Mouse (Mus musculus) midbrain, embryonic 13.5 days (tissue): ENCODE data around the gene Dnajc15. TPM values are rescaled to one million over a fixed set of nuclear protein-coding genes. Genes with fewer than 3 reads are reported as not detected.

Source experiments
- ATAC-seq: fragments of 200-750 bp; cut with Nextera tagmentation; 2 replicates; pipeline ENCODE4 v1.8.0; 2017; ENCODE audit warnings: mild to moderate bottlenecking, moderate TSS enrichment, moderate library complexity
- H3K27ac ChIP-seq: fragments of 300-500 bp; sonication (generic); 2 replicates; pipeline ENCODE4 v1.5.1; 2015; ENCODE audit warnings: inconsistent platforms, mild to moderate bottlenecking, moderate library complexity
- H3K27me3 ChIP-seq: fragments of 300-500 bp; sonication (generic); 2 replicates; pipeline ENCODE4 v1.6.1; 2015; ENCODE audit warnings: mild to moderate bottlenecking, inconsistent platforms
- H3K36me3 ChIP-seq: fragments of 300-500 bp; sonication (generic); 2 replicates; pipeline ENCODE4 v1.6.1; 2015; ENCODE audit warnings: mild to moderate bottlenecking, inconsistent platforms
- H3K4me1 ChIP-seq: fragments of 300-500 bp; sonication (generic); replicated peaks from 2 replicates; pipeline ENCODE4 v1.6.1; 2015; ENCODE audit warnings: inconsistent platforms
- H3K4me2 ChIP-seq: fragments of 300-500 bp; sonication (generic); replicated peaks from 2 replicates; pipeline ENCODE4 v1.6.1; 2015; ENCODE audit warnings: moderate library complexity, mild to moderate bottlenecking, inconsistent platforms
- H3K4me3 ChIP-seq: fragments of 300-500 bp; sonication (generic); replicated peaks from 2 replicates; pipeline ENCODE4 v1.5.1; 2015; ENCODE audit warnings: mild to moderate bottlenecking, inconsistent platforms
- H3K9ac ChIP-seq: fragments of 300-500 bp; sonication (generic); replicated peaks from 2 replicates; pipeline ENCODE4 v1.6.1; 2015; ENCODE audit warnings: mild to moderate bottlenecking, inconsistent platforms
- H3K9me3 ChIP-seq: fragments of 300-500 bp; sonication (generic); 2 replicates; pipeline ENCODE4 v1.6.1; 2016; ENCODE audit warnings: mild to moderate bottlenecking, inconsistent platforms
- WGBS: fragments of 180-500 bp; shearing (Covaris S2); methylation state at CpG from one replicate; pipeline ENCODE4 v1.1.7; 2015; 5-methylcytosine and 5-hydroxymethylcytosine counted together
- polyA plus RNA-seq: library from polyadenylated mRNA; unstranded; fragments of >200 nt; fragmentation: Nextera tagmentation; extraction: Ambion mirVana; gene quantifications from 2 replicates; pipeline ENCODE4 v1.2.1, GENCODE M21; 2015

Gene Dnajc15
- polyA plus RNA-seq, 1 experiment from 2014 or later = 83.2 TPM

GRCm38 (mm10) chr14:77849852-77850251, 25.1 kb downstream of the Dnajc15 start:
- peaks cover 7% of the 10 kb centered on the region; the same call in 1 of the 2 replicates for H3K36me3 ChIP-seq
- no peak for ATAC-seq
- H3K27ac ChIP-seq = no peak overlapping the region
- H3K27me3 ChIP-seq = no peaks in the 10 kb centered on the region
- H3K9me3 ChIP-seq = no peaks in the 10 kb centered on the region
- no peak overlapping the region for H3K4me3 ChIP-seq
- WGBS = 94% methylated on average over 7 of the region's 7 CpGs
- no peak overlapping the region for H3K4me2 ChIP-seq
- no peak overlapping the region for H3K9ac ChIP-seq
- no peaks in the 10 kb centered on the region for H3K4me1 ChIP-seq

GRCm38 (mm10) chr14:77848349-77848748, 26.6 kb downstream of the Dnajc15 start:
- no peaks in the 10 kb centered on the region for H3K9me3 ChIP-seq
- 76% methylated on average over 1 of the region's 1 CpGs for WGBS
- peaks cover 7% of the 10 kb centered on the region; the same call in 1 of the 2 replicates for H3K36me3 ChIP-seq
- no peaks in the 10 kb centered on the region for H3K27me3 ChIP-seq
- H3K4me1 ChIP-seq = no peaks in the 10 kb centered on the region
- H3K9ac ChIP-seq = no peak overlapping the region
- H3K27ac ChIP-seq = no peak overlapping the region
- H3K4me3 ChIP-seq = no peak overlapping the region
- no peak for ATAC-seq
- H3K4me2 ChIP-seq = no peak overlapping the region

GRCm38 (mm10) chr14:77846206-77846605, 28.7 kb downstream of the Dnajc15 start:
- H3K36me3 ChIP-seq = no peaks in the 10 kb centered on the region
- no peak for ATAC-seq
- H3K27ac ChIP-seq = no peak overlapping the region
- no peak overlapping the region for H3K4me2 ChIP-seq
- H3K27me3 ChIP-seq = no peaks in the 10 kb centered on the region
- WGBS = 67% methylated on average over 4 of the region's 4 CpGs
- H3K4me3 ChIP-seq = no peak overlapping the region
- H3K9ac ChIP-seq = no peak overlapping the region
- H3K4me1 ChIP-seq = no peaks in the 10 kb centered on the region
- no peaks in the 10 kb centered on the region for H3K9me3 ChIP-seq

GRCm38 (mm10) chr14:77845479-77845878, 29.4 kb downstream of the Dnajc15 start:
- H3K4me3 ChIP-seq = no peak overlapping the region
- H3K4me2 ChIP-seq = no peak overlapping the region
- H3K27me3 ChIP-seq = no peaks in the 10 kb centered on the region
- no peaks in the 10 kb centered on the region for H3K9me3 ChIP-seq
- ATAC-seq = no peak
- no peak overlapping the region for H3K27ac ChIP-seq
- H3K4me1 ChIP-seq = no peaks in the 10 kb centered on the region
- no peak overlapping the region for H3K9ac ChIP-seq
- 96% methylated on average over 1 of the region's 1 CpGs for WGBS
- H3K36me3 ChIP-seq = no peaks in the 10 kb centered on the region

GRCm38 (mm10) chr14:77840574-77840973, 34.4 kb downstream of the Dnajc15 start:
- no peak overlapping the region for H3K4me2 ChIP-seq

GRCm38 (mm10) chr14:77840078-77840477, 34.8 kb downstream of the Dnajc15 start:
- no peak for ATAC-seq

More at GRCm38 (mm10) chr14:77840574-77840973, 34.4 kb downstream of the Dnajc15 start:
- Histone ChIP-seq H3K4me1 (no peaks in the 10 kb centered on the region), H3K9ac (no peak overlapping the region), H3K27ac (no peak overlapping the region), H3K27me3 (no peaks in the 10 kb centered on the region), H3K9me3 (no peaks in the 10 kb centered on the region), H3K4me3 (no peak overlapping the region), H3K36me3 (no peaks in the 10 kb centered on the region)
- ATAC-seq = no peak
- 81% methylated on average over 6 of the region's 6 CpGs for WGBS

GRCm38 (mm10) chr14:77836794-77837193, 38.1 kb downstream of the Dnajc15 start:
- no peak overlapping the region for H3K27ac ChIP-seq
- H3K27me3 ChIP-seq = no peaks in the 10 kb centered on the region
- ATAC-seq = no peak
- H3K4me3 ChIP-seq = no peak overlapping the region
- H3K4me1 ChIP-seq = no peaks in the 10 kb centered on the region
- no peaks in the 10 kb centered on the region for H3K9me3 ChIP-seq
- 87% methylated on average over 2 of the region's 2 CpGs for WGBS
- no peak overlapping the region for H3K9ac ChIP-seq
- H3K4me2 ChIP-seq = no peak overlapping the region
- no peaks in the 10 kb centered on the region for H3K36me3 ChIP-seq

More at GRCm38 (mm10) chr14:77840078-77840477, 34.8 kb downstream of the Dnajc15 start:
- Histone ChIP-seq H3K4me2 (no peak overlapping the region), H3K36me3 (no peaks in the 10 kb centered on the region), H3K4me1 (no peaks in the 10 kb centered on the region), H3K27me3 (no peaks in the 10 kb centered on the region), H3K4me3 (no peak overlapping the region), H3K27ac (no peak overlapping the region), H3K9me3 (no peaks in the 10 kb centered on the region), H3K9ac (no peak overlapping the region)
- WGBS = 90% methylated on average over 2 of the region's 2 CpGs

- Histone ChIP-seq H3K9ac (no peak overlapping the region), H3K36me3 (no peaks in the 10 kb centered on the region), H3K9me3 (no peaks in the 10 kb centered on the region), H3K27ac (no peak overlapping the region), H3K4me3 (no peak overlapping the region), H3K4me1 (no peaks in the 10 kb centered on the region), H3K27me3 (no peaks in the 10 kb centered on the region), H3K4me2 (no peak overlapping the region)
- no peak for ATAC-seq
Measured at GRCm38 (mm10) chr14:77832359-77832758, 42.6 kb downstream of the Dnajc15 start.

- Histone ChIP-seq H3K9ac (no peak overlapping the region), H3K36me3 (no peaks in the 10 kb centered on the region), H3K4me2 (no peak overlapping the region), H3K4me1 (no peaks in the 10 kb centered on the region), H3K27me3 (no peaks in the 10 kb centered on the region), H3K27ac (no peak overlapping the region), H3K9me3 (no peaks in the 10 kb centered on the region), H3K4me3 (no peak overlapping the region)
- no peak for ATAC-seq
- WGBS = 94% methylated on average over 4 of the region's 4 CpGs
Measured at GRCm38 (mm10) chr14:77831936-77832335, 43.0 kb downstream of the Dnajc15 start.

- no peak overlapping the region for H3K4me2 ChIP-seq
- WGBS = 85% methylated on average over 4 of the region's 4 CpGs
Measured at GRCm38 (mm10) chr14:77829673-77830072, 45.3 kb downstream of the Dnajc15 start.

GRCm38 (mm10) chr14:77825891-77826290, 49.0 kb downstream of the Dnajc15 start:
- Histone ChIP-seq H3K4me3 (no peak overlapping the region), H3K9ac (no peak overlapping the region), H3K27ac (no peak overlapping the region), H3K9me3 (no peaks in the 10 kb centered on the region), H3K4me2 (no peak overlapping the region), H3K4me1 (no peaks in the 10 kb centered on the region), H3K27me3 (no peaks in the 10 kb centered on the region), H3K36me3 (peaks cover 9% of the 10 kb centered on the region)
- 86% methylated on average over 3 of the region's 3 CpGs for WGBS
- no peak for ATAC-seq

More at GRCm38 (mm10) chr14:77829673-77830072, 45.3 kb downstream of the Dnajc15 start:
- Histone ChIP-seq H3K9me3 (no peaks in the 10 kb centered on the region), H3K4me3 (no peak overlapping the region), H3K36me3 (no peaks in the 10 kb centered on the region), H3K27me3 (no peaks in the 10 kb centered on the region), H3K9ac (no peak overlapping the region), H3K27ac (no peak overlapping the region), H3K4me1 (no peaks in the 10 kb centered on the region)
- no peak for ATAC-seq

- H3K4me2 ChIP-seq = no peak overlapping the region
- peaks cover 11% of the 10 kb centered on the region for H3K36me3 ChIP-seq
- no peak for ATAC-seq
- no peak overlapping the region for H3K4me3 ChIP-seq
- H3K27ac ChIP-seq = no peak overlapping the region
- no peaks in the 10 kb centered on the region for H3K9me3 ChIP-seq
- H3K4me1 ChIP-seq = no peaks in the 10 kb centered on the region
- H3K27me3 ChIP-seq = no peaks in the 10 kb centered on the region
- H3K9ac ChIP-seq = no peak overlapping the region
- WGBS = 93% methylated on average over 6 of the region's 6 CpGs
Measured at GRCm38 (mm10) chr14:77825121-77825520, 49.8 kb downstream of the Dnajc15 start.

GRCm38 (mm10) chr14:77819841-77820240, 55.1 kb downstream of the Dnajc15 start:
- Histone ChIP-seq H3K9me3 (no peaks in the 10 kb centered on the region), H3K36me3 (peaks cover 11% of the 10 kb centered on the region), H3K27ac (no peak overlapping the region), H3K9ac (no peak overlapping the region), H3K4me1 (no peaks in the 10 kb centered on the region; the same call in 1 of the 2 replicates), H3K4me2 (no peak overlapping the region), H3K4me3 (no peak overlapping the region), H3K27me3 (no peaks in the 10 kb centered on the region)
- no peak for ATAC-seq
- WGBS = 94% methylated on average over 3 of the region's 3 CpGs
